Mouse (Mus musculus) small intestine, adult 2 months (tissue): ENCODE data around the gene Zkscan1.

Experiments used
- CTCF ChIP-seq: fragments of 200-500 bp; IDR thresholded peaks from 2 replicates; pipeline ENCODE4 v1.5.1; 2012; ENCODE audit warnings: low read depth, mild to moderate bottlenecking, control low read depth, inconsistent platforms, low read length, moderate library complexity, mixed read lengths; ENCODE audit not compliant: insufficient replicate concordance, insufficient read length; ENCODE audit errors: extremely low read depth
- POLR2A ChIP-seq: fragments of 200-500 bp; IDR thresholded peaks from 2 replicates; pipeline ENCODE4 v1.6.1; 2012; ENCODE audit warnings: low read depth, mild to moderate bottlenecking, control low read depth, inconsistent platforms, low read length, moderate library complexity

- TF ChIP-seq CTCF (no peak), POLR2A (no peak)
Measured at GRCm38 (mm10) chr5:138076148-138076547, 8.7 kb upstream of the Zkscan1 start.
